Mouse (Mus musculus) hindbrain, postnatal 0 days (tissue): ENCODE data around the gene 1110017D15Rik. TPM values are rescaled to one million over a fixed set of nuclear protein-coding genes. Genes with fewer than 3 reads are reported as not detected.

Experiments
- ATAC-seq: fragments of 200-750 bp; cut with Nextera tagmentation; 2 replicates; pipeline ENCODE4 v1.8.0; 2017; ENCODE audit warnings: mild to moderate bottlenecking, moderate TSS enrichment, moderate library complexity
- DNase-seq: peaks from one replicate; pipeline ENCODE4 v3.0.0-alpha.2; 2015; ENCODE audit warnings: low spot score
- H3K27ac ChIP-seq: fragments of 300-500 bp; sonication (generic); 2 replicates; pipeline ENCODE4 v1.5.1; 2014; ENCODE audit warnings: mild to moderate bottlenecking
- H3K27me3 ChIP-seq: fragments of 300-500 bp; sonication (generic); 2 replicates; pipeline ENCODE4 v1.6.1; 2014; ENCODE audit warnings: low read length, mixed read lengths; ENCODE audit not compliant: insufficient read depth
- H3K36me3 ChIP-seq: fragments of 300-500 bp; sonication (generic); 2 replicates; pipeline ENCODE4 v1.6.1; 2014; ENCODE audit warnings: low read length, mixed read lengths; ENCODE audit not compliant: insufficient read depth
- H3K4me1 ChIP-seq: fragments of 300-500 bp; sonication (generic); 2 replicates; pipeline ENCODE4 v1.6.1; 2014; ENCODE audit warnings: antibody characterized with exemption, low read length, mixed read lengths; ENCODE audit not compliant: insufficient read depth
- H3K4me2 ChIP-seq: fragments of 300-500 bp; sonication (generic); 2 replicates; pipeline ENCODE4 v1.6.1; 2014; ENCODE audit warnings: low read depth, mild to moderate bottlenecking, low read length, moderate library complexity, mixed read lengths
- H3K4me3 ChIP-seq: fragments of 300-500 bp; sonication (generic); 2 replicates; pipeline ENCODE4 v1.5.1; 2014; ENCODE audit warnings: low read length
- H3K9ac ChIP-seq: fragments of 300-500 bp; sonication (generic); replicated peaks from 2 replicates; pipeline ENCODE4 v1.6.1; 2014; ENCODE audit warnings: mild to moderate bottlenecking, low read length, moderate library complexity, mixed read lengths
- H3K9me3 ChIP-seq: fragments of 300-500 bp; sonication (generic); 2 replicates; pipeline ENCODE4 v1.6.1; 2016; ENCODE audit warnings: low read length, mixed read lengths
- CTCF ChIP-seq: IDR thresholded peaks from 2 replicates; pipeline ENCODE4 v1.5.1; 2016; ENCODE audit warnings: antibody characterized with exemption, control low read depth, low read depth
- WGBS: fragments of 180-500 bp; shearing (Covaris S2); extraction: QIAGEN DNeasy Blood & Tissue Kit; methylation state at CpG from one replicate; pipeline ENCODE4 v1.1.7; 2014; 5-methylcytosine and 5-hydroxymethylcytosine counted together
- polyA plus RNA-seq: library from polyadenylated mRNA; unstranded; fragments of >200 nt; fragmentation: Nextera tagmentation; extraction: Ambion mirVana; gene quantifications from 2 replicates; pipeline ENCODE4 v1.2.1, GENCODE M21; 2015
- total RNA-seq: library from RNA; depleted of rRNA; stranded (reverse); fragments of >200 nt; gene quantifications from 2 replicates; pipeline ENCODE4 v1.2.3, GENCODE M21; 2014

The 1110017D15Rik gene
- total and polyA plus RNA-seq, 2 experiments from 2014 or later = 9.9 to 19.9 TPM

GRCm38 (mm10) chr4:41479456-41479804 is 37.7 kb downstream of the 1110017D15Rik start:
- Histone ChIP-seq H3K4me2 (no peak overlapping the region), H3K4me1 (no peaks in the 10 kb centered on the region; the same call in 1 of the 2 replicates), H3K9me3 (no peaks in the 10 kb centered on the region), H3K27ac (peak overlapping the region; percentile 69), H3K9ac (no peak overlapping the region), H3K36me3 (0 out of 2 replicates have a peak, but pooled peaks cover 6% of the 10 kb centered on the region), H3K4me3 (no peak overlapping the region), H3K27me3 (no peaks in the 10 kb centered on the region)
- DNase-seq (no peak), ATAC-seq (no peak)
- no peak for TF ChIP-seq CTCF
- WGBS = 50% methylated on average over 1 of the region's 1 CpGs

- WGBS = 62% methylated on average over 4 of the region's 4 CpGs
- Histone ChIP-seq H3K27ac (peak overlapping the region; percentile 69; the same call in 1 of the 2 replicates), H3K4me2 (no peak overlapping the region), H3K36me3 (0 out of 2 replicates have a peak, but pooled peaks cover 6% of the 10 kb centered on the region), H3K27me3 (no peaks in the 10 kb centered on the region), H3K4me3 (no peak overlapping the region), H3K9ac (no peak overlapping the region), H3K9me3 (no peaks in the 10 kb centered on the region), H3K4me1 (no peaks in the 10 kb centered on the region; the same call in 1 of the 2 replicates)
- ATAC-seq (no peak), DNase-seq (peak; percentile 48)
- peak; percentile 57 for TF ChIP-seq CTCF
Observed at GRCm38 (mm10) chr4:41478751-41479455, 38.2 kb downstream of the 1110017D15Rik start.

- Histone ChIP-seq H3K27ac (no peak overlapping the region), H3K4me2 (no peak overlapping the region), H3K4me3 (no peak overlapping the region), H3K9me3 (no peaks in the 10 kb centered on the region), H3K27me3 (no peaks in the 10 kb centered on the region), H3K36me3 (0 out of 2 replicates have a peak, but pooled peaks cover 6% of the 10 kb centered on the region), H3K9ac (no peak overlapping the region), H3K4me1 (no peaks in the 10 kb centered on the region; the same call in 1 of the 2 replicates)
- no peak for ATAC-seq
- no peak for TF ChIP-seq CTCF
- no peak for DNase-seq
- WGBS = 83% methylated on average over 9 of the region's 9 CpGs
Observed at GRCm38 (mm10) chr4:41477648-41478160, 39.4 kb downstream of the 1110017D15Rik start.

- ATAC-seq (no peak), DNase-seq (no peak)
- Histone ChIP-seq H3K4me2 (no peak overlapping the region), H3K36me3 (no peaks in the 10 kb centered on the region), H3K9ac (no peak overlapping the region), H3K4me3 (no peak overlapping the region), H3K27ac (peak overlapping the region; percentile 68), H3K27me3 (no peaks in the 10 kb centered on the region), H3K9me3 (no peaks in the 10 kb centered on the region), H3K4me1 (no peaks in the 10 kb centered on the region)
- 86% methylated on average over 1 of the region's 1 CpGs for WGBS
- TF ChIP-seq CTCF = no peak
Observed at GRCm38 (mm10) chr4:41471384-41471689, 45.8 kb downstream of the 1110017D15Rik start.

DNA sequence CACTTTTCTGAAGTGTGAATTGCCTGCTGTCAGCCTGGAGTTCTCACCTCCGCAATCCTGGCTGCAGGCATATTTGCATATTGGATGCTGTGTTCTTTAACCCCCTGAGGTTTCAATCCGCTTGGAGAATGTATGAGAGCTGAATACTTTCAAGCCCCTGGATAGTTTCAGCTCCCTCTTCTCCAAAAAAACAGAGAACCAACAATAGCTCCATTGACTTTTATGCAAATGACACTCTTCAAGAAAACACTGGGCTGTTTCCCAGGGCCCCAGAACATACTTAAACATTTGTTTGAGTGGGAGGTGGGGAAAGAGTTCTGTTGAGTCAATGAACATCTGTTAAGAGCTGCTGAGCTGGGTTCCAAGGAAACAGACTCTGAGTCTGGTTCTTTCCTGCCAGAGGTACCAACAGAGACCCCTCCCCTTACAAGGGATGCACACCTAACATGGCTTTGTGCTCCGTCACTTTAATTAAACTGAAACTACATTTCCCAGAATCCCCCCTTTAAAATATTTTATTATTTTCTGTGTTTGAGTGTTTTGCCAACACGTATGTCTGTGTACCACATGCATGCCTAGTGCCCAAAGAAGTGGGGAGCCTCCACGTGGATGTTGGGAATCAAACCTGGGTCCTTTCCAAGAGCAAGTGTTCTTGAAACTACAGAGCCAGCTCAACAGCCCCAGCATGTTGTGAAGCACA is 46.3 kb downstream of the 1110017D15Rik start:
- Histone ChIP-seq H3K4me2 (0 out of 2 replicates have a peak overlapping the region, but pooled peaks have one; percentile 5), H3K4me3 (no peak overlapping the region), H3K27ac (peak overlapping the region; percentile 68), H3K9ac (no peak overlapping the region), H3K36me3 (no peaks in the 10 kb centered on the region), H3K27me3 (no peaks in the 10 kb centered on the region), H3K9me3 (no peaks in the 10 kb centered on the region), H3K4me1 (no peaks in the 10 kb centered on the region)
- ATAC-seq (peak; percentile 77), DNase-seq (peak; percentile 72)
- 24% methylated on average over 5 of the region's 5 CpGs for WGBS
- TF ChIP-seq CTCF = no peak

- WGBS = 36% methylated on average over 7 of the region's 7 CpGs
- H3K4me3 ChIP-seq = no peak overlapping the region
- H3K4me1 ChIP-seq = no peaks in the 10 kb centered on the region
- H3K27me3 ChIP-seq = no peaks in the 10 kb centered on the region
- H3K27ac ChIP-seq = peak overlapping the region; percentile 68
- TF ChIP-seq CTCF = no peak
- H3K9me3 ChIP-seq = no peaks in the 10 kb centered on the region
- peak; percentile 34 for DNase-seq
- H3K4me2 ChIP-seq = 0 out of 2 replicates have a peak overlapping the region, but pooled peaks have one; percentile 5
- H3K36me3 ChIP-seq = no peaks in the 10 kb centered on the region
- H3K9ac ChIP-seq = no peak overlapping the region
- ATAC-seq = peak; percentile 21; the same call in 1 of the 2 replicates
Observed at GRCm38 (mm10) chr4:41470051-41470683, 47.0 kb downstream of the 1110017D15Rik start.
